Mouse (Mus musculus) ES-E14 (cell line): Measurements from ENCODE around the gene Ptpn5.
A peak's percentile ranks its signal among the peaks of the same experiment; 100 is the strongest.

Experiments
- HCFC1 ChIP-seq: IDR thresholded peaks from 2 replicates; pipeline ENCODE4 v1.6.1; 2012; ENCODE audit warnings: low read length, inconsistent platforms, borderline replicate concordance; ENCODE audit not compliant: insufficient read depth
- MAFK ChIP-seq: IDR thresholded peaks from 2 replicates; pipeline ENCODE4 v1.6.1; 2014; ENCODE audit warnings: mild to moderate bottlenecking, low read depth, low read length, inconsistent platforms; ENCODE audit not compliant: insufficient read depth
- ZC3H11A ChIP-seq: IDR thresholded peaks from 2 replicates; pipeline ENCODE4 v1.6.1; 2012; ENCODE audit warnings: low read depth, mild to moderate bottlenecking, inconsistent platforms, low read length, borderline replicate concordance
- ZNF384 ChIP-seq: IDR thresholded peaks from 2 replicates; pipeline ENCODE4 v1.6.1; 2012; ENCODE audit warnings: low read depth, low read length, inconsistent platforms

- TF ChIP-seq ZNF384 (no peak), ZC3H11A (peak; percentile 63; the same call in 1 of the 2 replicates), HCFC1 (no peak), MAFK (no peak)
These were observed 12.7 kb upstream of the Ptpn5 start for GRCm38 (mm10) chr7:47146034-47146812.
